Mouse (Mus musculus) T-helper 1 cell (primary cell): ENCODE data around the gene Tnik.

Experiments
- in situ Hi-C: fragments of 300-600 bp; cut with MboI, MseI; formaldehyde crosslinking; loops from one replicate; pipeline ENCODE4 v1.15.1; 2025; ENCODE audit warnings: high pct_unique_total_duplicates

Tnik gene

GRCm38 (mm10) chr3:28713913-28714698 lies 451.1 kb downstream of the Tnik start:
- in situ Hi-C loops, result no loop called here

GRCm38 (mm10) chr3:28718521-28718920 lies 455.5 kb downstream of the Tnik start:
- in situ Hi-C loops, result no loop called here

GRCm38 (mm10) chr3:28721218-28721617 lies 458.2 kb downstream of the Tnik start:
- in situ Hi-C loops, result no loop called here

GRCm38 (mm10) chr3:28721838-28722237 lies 458.8 kb downstream of the Tnik start:
- in situ Hi-C loops, result no loop called here

GRCm38 (mm10) chr3:28722531-28722930 lies 459.5 kb downstream of the Tnik start:
- in situ Hi-C loops, result no loop called here

- in situ Hi-C loops, result no loop called here
Observed at GRCm38 (mm10) chr3:28723534-28723933, 460.5 kb downstream of the Tnik start.

GRCm38 (mm10) chr3:28725203-28725602 lies 462.2 kb downstream of the Tnik start:
- in situ Hi-C loops, result no loop called here
